Mouse (Mus musculus): Measurements from ENCODE around the gene Rbbp5. TPM values are rescaled to one million over a fixed set of nuclear protein-coding genes. Genes with fewer than 3 reads are reported as not detected.

Gene Rbbp5
- total RNA-seq, 2 experiments from 2014 or later, result 17.6 to 21.4 TPM

GRCm38 (mm10) chr1:132505155-132505554 lies 28.0 kb downstream of the Rbbp5 start:
- DNase-seq, result no peak

- DNase-seq, result no peak
Measured at GRCm38 (mm10) chr1:132506058-132506457, 28.9 kb downstream of the Rbbp5 start, which contains the start of gene Tmem81. Tmem81 (plus strand) TSS chr1:132506230.

DNA sequence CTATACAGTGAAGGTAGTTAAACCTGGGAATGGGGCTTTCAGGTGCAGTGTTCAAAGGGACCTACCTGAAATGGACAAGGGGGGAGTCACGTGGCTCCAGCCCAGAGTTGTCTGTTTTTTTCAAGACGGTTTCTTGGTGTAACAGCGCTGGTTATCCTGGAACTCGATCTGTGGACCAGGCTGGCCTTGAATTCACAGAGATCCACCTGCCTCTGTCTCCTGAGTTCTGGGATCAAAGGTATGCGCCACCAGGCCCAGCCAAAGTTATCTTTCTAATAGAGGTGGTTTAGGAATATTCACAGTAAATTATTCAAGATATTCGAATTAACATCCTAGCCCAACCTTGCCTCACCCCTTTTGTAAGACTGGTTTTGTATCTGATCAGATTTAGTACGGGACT lies 29.5 kb downstream of the Rbbp5 start:
- DNase-seq, result no peak

DNA sequence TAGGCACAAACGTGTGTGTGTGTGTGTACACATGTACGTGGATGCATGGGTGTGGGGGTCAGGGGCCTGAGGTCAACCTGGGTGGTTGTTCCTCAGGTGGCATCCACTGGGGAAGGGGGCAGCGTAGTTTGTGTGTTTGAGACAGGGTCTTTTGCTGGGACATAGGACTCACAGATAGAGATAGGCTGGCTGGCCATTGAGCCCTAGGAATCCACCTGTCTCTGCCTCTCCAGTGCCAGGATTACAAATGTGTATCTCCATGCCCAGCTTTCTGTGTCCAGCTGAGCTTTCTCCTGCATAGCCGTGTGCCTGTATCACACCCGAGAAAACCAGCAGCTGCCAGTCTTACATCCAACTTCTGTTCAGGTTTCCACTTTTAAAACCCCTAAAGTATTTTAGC lies 32.6 kb downstream of the Rbbp5 start:
- no peak for DNase-seq

GRCm38 (mm10) chr1:132511521-132511920 lies 34.4 kb downstream of the Rbbp5 start:
- DNase-seq, result no peak

DNA sequence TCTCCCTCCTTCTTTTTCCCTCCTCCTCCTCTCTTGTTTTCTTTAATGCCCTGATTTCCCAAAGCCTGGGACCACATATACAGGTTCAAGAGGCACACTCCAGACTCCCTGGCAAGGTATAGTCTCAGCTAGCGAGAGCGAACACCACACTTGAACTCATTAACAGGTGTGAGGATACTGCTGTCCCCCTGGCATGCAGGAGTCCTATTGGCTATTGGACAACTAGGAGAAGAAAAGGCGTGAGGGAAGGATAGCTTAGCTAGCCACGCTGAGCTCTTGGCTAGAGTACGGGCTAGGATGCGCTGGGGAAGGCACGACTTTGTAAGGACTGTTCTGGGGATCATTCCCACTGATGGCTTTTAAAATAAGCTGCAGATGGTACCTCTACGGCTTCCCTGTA lies 34.9 kb downstream of the Rbbp5 start:
- DNase-seq, result no peak

- DNase-seq, result no peak
Measured at GRCm38 (mm10) chr1:132515339-132515738, 38.2 kb downstream of the Rbbp5 start.

DNA sequence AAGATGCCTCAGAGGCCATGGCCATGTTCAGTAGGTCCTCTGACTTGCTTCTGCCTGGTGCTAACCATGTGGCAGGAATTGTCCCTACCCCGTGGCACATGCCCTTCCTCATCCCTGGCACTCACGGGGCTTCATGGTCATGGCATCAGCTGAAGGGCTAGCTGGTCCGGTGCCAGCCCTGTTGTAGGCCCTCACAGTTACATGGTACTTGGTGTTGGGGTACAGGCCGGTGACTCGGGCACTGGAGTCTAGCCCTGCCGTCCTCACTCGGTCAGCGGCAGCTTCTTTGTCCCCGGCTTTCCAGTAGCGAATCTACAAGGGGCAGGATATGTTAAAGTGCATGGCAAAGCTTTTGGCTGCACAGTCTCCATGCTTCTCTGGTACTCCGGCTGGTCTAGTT lies 39.6 kb downstream of the Rbbp5 start:
- no peak for DNase-seq

- no peak for DNase-seq
Measured at GRCm38 (mm10) chr1:132518621-132519020, 41.5 kb downstream of the Rbbp5 start.

- DNase-seq, result no peak
Measured at GRCm38 (mm10) chr1:132519734-132520133, 42.6 kb downstream of the Rbbp5 start.

- DNase-seq, result peak; percentile 72
Measured at GRCm38 (mm10) chr1:132520764-132521163, 43.6 kb downstream of the Rbbp5 start.

DNA sequence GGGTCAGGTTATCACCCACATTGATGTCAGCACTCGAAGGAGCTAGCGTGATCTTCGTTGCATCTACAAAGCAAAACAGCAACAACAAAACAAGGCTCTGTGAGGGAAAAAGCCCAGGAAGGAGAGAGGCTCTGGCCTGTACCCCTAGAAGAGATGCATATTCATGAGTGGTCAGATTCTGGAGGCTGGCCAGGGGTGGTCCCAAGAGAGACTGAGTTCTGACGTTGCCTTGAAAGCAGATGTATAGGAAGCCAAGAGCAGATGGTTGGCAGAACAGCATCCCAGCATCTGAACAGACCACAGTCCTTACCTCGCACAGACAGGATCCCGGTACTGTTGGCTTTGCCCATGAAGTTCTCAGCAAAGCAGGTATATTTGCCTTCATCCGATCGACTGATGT lies 45.9 kb downstream of the Rbbp5 start:
- DNase-seq, result no peak

GRCm38 (mm10) chr1:132523920-132524319 lies 46.8 kb downstream of the Rbbp5 start:
- DNase-seq, result no peak

DNA sequence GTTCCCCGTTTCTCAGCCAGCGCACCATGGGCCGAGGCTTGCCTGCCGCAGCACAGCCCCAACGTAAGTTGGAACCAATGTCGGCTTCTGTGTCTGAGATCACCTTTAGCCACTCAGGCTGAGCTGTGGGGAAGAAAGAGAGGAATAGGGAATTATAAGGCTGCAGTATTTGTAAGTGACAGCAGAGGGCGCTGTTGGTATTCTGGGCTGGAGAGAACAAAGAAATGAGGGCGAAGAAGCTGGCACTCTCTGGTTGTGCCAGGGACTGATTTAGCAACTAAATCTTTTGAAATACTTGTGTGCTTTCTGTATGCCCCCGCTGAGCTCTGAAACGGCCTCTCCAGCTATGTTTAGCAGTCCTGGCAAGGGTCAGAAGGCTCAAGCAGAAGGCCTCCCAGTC lies 48.7 kb downstream of the Rbbp5 start:
- DNase-seq, result no peak

DNA sequence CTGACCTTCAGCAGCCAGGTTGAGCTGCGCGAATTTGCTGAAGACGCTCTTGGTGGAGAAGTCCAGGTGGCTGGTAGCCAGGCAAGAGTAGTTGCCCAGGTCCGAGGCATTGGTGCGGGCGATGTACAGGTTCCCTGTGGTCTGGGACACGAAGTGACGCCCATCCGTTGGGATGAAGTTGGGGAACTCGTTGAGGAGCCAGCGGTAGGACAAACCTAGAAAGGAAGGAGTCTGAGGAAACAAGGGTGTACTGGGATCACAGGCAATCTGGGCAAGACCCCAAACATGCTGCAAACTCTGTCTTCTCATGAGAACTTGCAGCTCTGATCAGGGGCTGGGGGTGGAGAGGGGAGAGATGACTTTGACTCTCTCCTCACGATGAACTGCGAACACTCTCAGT lies 50.9 kb downstream of the Rbbp5 start:
- no peak for DNase-seq

- DNase-seq, result no peak
Measured at GRCm38 (mm10) chr1:132528647-132529334, 51.6 kb downstream of the Rbbp5 start.

- no peak for DNase-seq
Measured at GRCm38 (mm10) chr1:132530631-132531191, 53.5 kb downstream of the Rbbp5 start.

DNA sequence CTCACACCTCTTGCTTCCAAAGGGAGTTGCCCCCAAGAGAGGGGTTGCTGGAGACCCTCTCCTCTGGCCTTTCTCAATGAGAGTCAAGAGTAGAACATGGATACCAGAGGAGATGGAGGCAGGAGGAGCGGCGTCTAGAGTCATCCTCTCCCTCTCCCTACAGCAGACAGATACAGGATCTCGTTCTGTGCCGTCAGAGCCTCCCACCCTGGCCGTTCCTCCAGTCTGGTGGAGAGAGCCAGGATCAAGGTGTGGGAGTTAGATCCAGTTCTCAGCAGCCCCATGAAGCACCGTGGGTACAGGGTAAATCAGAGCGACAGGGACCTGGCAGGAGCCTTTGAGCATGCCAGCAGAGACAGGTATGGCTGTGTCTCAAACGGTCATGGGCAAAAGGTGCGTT lies 55.4 kb downstream of the Rbbp5 start:
- no peak for DNase-seq

- DNase-seq, result no peak
Measured at GRCm38 (mm10) chr1:132533840-132534239, 56.7 kb downstream of the Rbbp5 start.

DNA sequence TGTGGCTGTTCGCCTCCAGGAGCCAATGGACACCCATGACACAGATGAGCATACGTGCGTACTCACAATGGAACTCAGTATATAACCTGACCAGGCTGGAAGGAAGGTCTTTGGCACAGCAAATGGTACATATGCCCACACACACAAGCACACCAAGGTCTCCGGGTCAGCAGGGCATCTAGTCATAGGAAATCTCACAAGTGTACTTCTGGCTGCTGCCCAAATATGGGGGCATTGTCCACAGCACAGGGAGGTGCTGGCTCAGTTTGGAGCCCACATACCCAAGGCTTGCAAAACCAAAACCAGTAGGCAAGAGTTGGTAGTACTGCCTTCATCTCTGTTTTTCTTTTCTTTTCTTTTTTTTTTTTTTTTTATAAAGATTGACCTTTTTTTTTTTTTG lies 58.4 kb downstream of the Rbbp5 start:
- no peak for DNase-seq

- DNase-seq, result no peak
Measured at GRCm38 (mm10) chr1:132536416-132536815, 59.3 kb downstream of the Rbbp5 start.

DNA sequence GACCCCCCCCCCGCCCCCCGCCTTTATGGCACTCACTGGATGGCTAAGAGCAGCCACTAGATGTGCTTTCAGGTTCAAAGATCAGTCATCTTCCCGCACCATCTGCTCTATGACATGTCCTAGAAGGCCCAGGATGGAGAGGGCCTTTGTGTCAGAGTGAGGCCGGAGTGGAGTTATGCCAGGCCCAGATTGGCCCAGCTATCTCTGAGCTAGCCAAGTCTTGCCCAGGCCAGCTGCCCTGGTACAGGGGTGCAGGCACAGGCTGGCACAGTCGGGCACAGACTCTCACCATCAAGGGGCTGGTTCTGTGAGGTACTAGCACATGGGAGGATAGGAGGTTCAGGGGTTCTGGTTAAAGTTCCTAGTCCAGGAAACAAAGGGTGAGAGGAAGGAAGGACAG lies 60.6 kb downstream of the Rbbp5 start:
- no peak for DNase-seq

- DNase-seq, result no peak
Measured at GRCm38 (mm10) chr1:132540701-132541100, 63.5 kb downstream of the Rbbp5 start.

GRCm38 (mm10) chr1:132541171-132541823 lies 64.1 kb downstream of the Rbbp5 start:
- DNase-seq, result no peak
